Mouse (Mus musculus): ENCODE results near the gene Cxcr5.

Cxcr5 gene

GRCm38 (mm10) chr9:44561597-44561996, at the start of gene Cxcr5:
TSS of gene Cxcr5 (minus strand) at chr9:44561877.
- no peak for DNase-seq (ENCODE audit: inconsistent age in 2 of 2, low spot score in 1 of 2)

- no peak for DNase-seq (ENCODE audit: inconsistent age in 2 of 2, low spot score in 1 of 2)
Observed at GRCm38 (mm10) chr9:44610371-44610770, 48.7 kb upstream of the Cxcr5 start.

- DNase-seq (ENCODE audit: inconsistent age in 2 of 2, low spot score in 1 of 2): peak in 1 of 2 experiments; percentile 48
Observed at GRCm38 (mm10) chr9:44607306-44607705, 45.6 kb upstream of the Cxcr5 start.

GRCm38 (mm10) chr9:44606646-44607045, 45.0 kb upstream of the Cxcr5 start:
- DNase-seq (ENCODE audit: inconsistent age in 2 of 2, low spot score in 1 of 2): no peak

GRCm38 (mm10) chr9:44605616-44606165, 44.0 kb upstream of the Cxcr5 start:
- no peak for DNase-seq (ENCODE audit: inconsistent age in 2 of 2, low spot score in 1 of 2)

- DNase-seq (ENCODE audit: inconsistent age in 2 of 2, low spot score in 1 of 2): peak; percentile 80 to 94
Observed at GRCm38 (mm10) chr9:44604779-44605615, 43.3 kb upstream of the Cxcr5 start, which contains the start of gene Ddx6. TSS of gene Ddx6 (plus strand) at chr9:44604892.

GRCm38 (mm10) chr9:44604290-44604778, 42.7 kb upstream of the Cxcr5 start:
- DNase-seq (ENCODE audit: inconsistent age in 2 of 2, low spot score in 1 of 2): peak; percentile 86 to 94

- DNase-seq (ENCODE audit: inconsistent age in 2 of 2, low spot score in 1 of 2): peak; percentile 77 to 94
Observed at GRCm38 (mm10) chr9:44603454-44604289, 42.0 kb upstream of the Cxcr5 start.

- no peak for DNase-seq (ENCODE audit: inconsistent age in 2 of 2, low spot score in 1 of 2)
Observed at GRCm38 (mm10) chr9:44602766-44603165, 41.1 kb upstream of the Cxcr5 start.

- DNase-seq (ENCODE audit: inconsistent age in 2 of 2, low spot score in 1 of 2): peak in 1 of 2 experiments; percentile 43
Observed at GRCm38 (mm10) chr9:44600801-44601200, 39.1 kb upstream of the Cxcr5 start.

- peak in 1 of 2 experiments; percentile 52 for DNase-seq (ENCODE audit: inconsistent age in 2 of 2, low spot score in 1 of 2)
Observed at GRCm38 (mm10) chr9:44599616-44600015, 37.9 kb upstream of the Cxcr5 start.

GRCm38 (mm10) chr9:44598899-44599495, 37.3 kb upstream of the Cxcr5 start:
- peak; percentile 36 to 58 for DNase-seq (ENCODE audit: inconsistent age in 2 of 2, low spot score in 1 of 2)

GRCm38 (mm10) chr9:44597742-44598141, 36.1 kb upstream of the Cxcr5 start:
- no peak for DNase-seq (ENCODE audit: inconsistent age in 2 of 2, low spot score in 1 of 2)

- DNase-seq (ENCODE audit: inconsistent age in 2 of 2, low spot score in 1 of 2): no peak
Observed at GRCm38 (mm10) chr9:44595537-44595930, 33.9 kb upstream of the Cxcr5 start.

- DNase-seq (ENCODE audit: inconsistent age in 2 of 2, low spot score in 1 of 2): no peak
Observed at GRCm38 (mm10) chr9:44594901-44595536, 33.3 kb upstream of the Cxcr5 start.

- no peak for DNase-seq (ENCODE audit: inconsistent age in 2 of 2, low spot score in 1 of 2)
Observed at GRCm38 (mm10) chr9:44593886-44594285, 32.2 kb upstream of the Cxcr5 start.

GRCm38 (mm10) chr9:44593221-44593620, 31.5 kb upstream of the Cxcr5 start:
- DNase-seq (ENCODE audit: inconsistent age in 2 of 2, low spot score in 1 of 2): no peak

GRCm38 (mm10) chr9:44591595-44592188, 30.0 kb upstream of the Cxcr5 start:
- no peak for DNase-seq (ENCODE audit: inconsistent age in 2 of 2, low spot score in 1 of 2)

GRCm38 (mm10) chr9:44590969-44591368, 29.3 kb upstream of the Cxcr5 start:
- DNase-seq (ENCODE audit: inconsistent age in 2 of 2, low spot score in 1 of 2): no peak

GRCm38 (mm10) chr9:44589095-44589494, 27.4 kb upstream of the Cxcr5 start:
- no peak for DNase-seq (ENCODE audit: inconsistent age in 2 of 2, low spot score in 1 of 2)
